Mouse (Mus musculus) cerebellum, adult 2 months (tissue): ENCODE data around the gene Mad1l1. TPM values are rescaled to one million over a fixed set of nuclear protein-coding genes. Genes with fewer than 3 reads are reported as not detected.
"Not testable (repeated sequence)": the region's sequence is repeated elsewhere in the genome, so short reads cannot be mapped to it uniquely, and the experiment has no call there.

Experiments
- DNase-seq, 2 experiments: peaks; one replicate each; pipeline ENCODE4 v3.0.0; 2021
- H3K27ac ChIP-seq: fragments of 200-500 bp; 2 replicates; pipeline ENCODE4 v1.5.1; 2012; ENCODE audit warnings: low read length, control low read depth, inconsistent platforms; ENCODE audit not compliant: insufficient read depth
- H3K27me3 ChIP-seq: fragments of 200-500 bp; 2 replicates; pipeline ENCODE4 v1.6.1; 2012; ENCODE audit warnings: inconsistent platforms, mild to moderate bottlenecking, low read length, moderate library complexity; ENCODE audit not compliant: control insufficient read depth, insufficient read depth
- H3K4me1 ChIP-seq: fragments of 200-500 bp; 2 replicates; pipeline ENCODE4 v1.6.1; 2011; ENCODE audit warnings: low read length; ENCODE audit not compliant: control insufficient read depth, insufficient read depth
- H3K4me3 ChIP-seq: fragments of 200-500 bp; replicated peaks from 2 replicates; pipeline ENCODE3; 2011; ENCODE audit warnings: mild to moderate bottlenecking, low read depth, low read length, control low read depth; ENCODE audit not compliant: insufficient read depth
- CTCF ChIP-seq: fragments of 200-500 bp; IDR thresholded peaks from 2 replicates; pipeline ENCODE4 v1.5.1; 2011; ENCODE audit warnings: low read depth, mild to moderate bottlenecking, control low read depth, low read length, moderate library complexity, borderline replicate concordance; ENCODE audit not compliant: insufficient read depth
- POLR2A ChIP-seq: fragments of 200-500 bp; IDR thresholded peaks from 2 replicates; pipeline ENCODE4 v1.6.1; 2011; ENCODE audit warnings: low read length, control low read depth, borderline replicate concordance; ENCODE audit not compliant: insufficient read depth
- WGBS: fragments of 180-500 bp; shearing (Covaris S2); methylation state at CpG from one replicate; pipeline ENCODE4 v1.1.7; 2018; 5-methylcytosine and 5-hydroxymethylcytosine counted together
- polyA plus RNA-seq: library from polyadenylated mRNA; depleted of rRNA; stranded (reverse); fragments of >200 nt; gene quantifications from 2 replicates; pipeline ENCODE4 v1.2.3, GENCODE M21; 2012

The Mad1l1 gene
- polyA plus RNA-seq, 1 experiment: 25.3 TPM

GRCm38 (mm10) chr5:140009083-140009655 is 312.2 kb downstream of the Mad1l1 start:
- TF ChIP-seq POLR2A (no peak), CTCF (no peak)
- no peak for DNase-seq
- 84% methylated on average over 7 of the region's 7 CpGs for WGBS
- no peak overlapping the region for H3K4me3 ChIP-seq
- H3K4me1 ChIP-seq: no peaks in the 10 kb centered on the region
- H3K27me3 ChIP-seq: no peaks in the 10 kb centered on the region
- H3K27ac ChIP-seq: no peak overlapping the region

GRCm38 (mm10) chr5:140008523-140008806 is 312.9 kb downstream of the Mad1l1 start:
- H3K27ac ChIP-seq: no peak overlapping the region
- no peak overlapping the region for H3K4me3 ChIP-seq
- TF ChIP-seq POLR2A: no peak
- TF ChIP-seq CTCF: no peak
- WGBS: 84% methylated on average over 5 of the region's 5 CpGs
- H3K27me3 ChIP-seq: no peaks in the 10 kb centered on the region
- H3K4me1 ChIP-seq: no peaks in the 10 kb centered on the region
- DNase-seq: no peak

- DNase-seq: no peak
- Histone ChIP-seq H3K4me3 (no peak overlapping the region), H3K27me3 (no peaks in the 10 kb centered on the region), H3K27ac (no peak overlapping the region), H3K4me1 (no peaks in the 10 kb centered on the region)
- TF ChIP-seq POLR2A: no peak
- no peak for TF ChIP-seq CTCF
- 63% methylated on average over 9 of the region's 9 CpGs for WGBS
These were observed 313.5 kb downstream of the Mad1l1 start for GRCm38 (mm10) chr5:140007656-140008522.

- Histone ChIP-seq H3K4me3 (no peak overlapping the region), H3K27me3 (no peaks in the 10 kb centered on the region), H3K27ac (no peak overlapping the region), H3K4me1 (no peaks in the 10 kb centered on the region)
- TF ChIP-seq POLR2A (no peak), CTCF (no peak)
- 77% methylated on average over 8 of the region's 8 CpGs for WGBS
- no peak for DNase-seq
These were observed 314.5 kb downstream of the Mad1l1 start for GRCm38 (mm10) chr5:140006861-140007260.

- Histone ChIP-seq H3K4me3 (no peak overlapping the region), H3K27ac (no peak overlapping the region), H3K4me1 (no peaks in the 10 kb centered on the region), H3K27me3 (no peaks in the 10 kb centered on the region)
- 58% methylated on average over 3 of the region's 3 CpGs for WGBS
- DNase-seq: no peak
- no peak for TF ChIP-seq POLR2A
- no peak for TF ChIP-seq CTCF
These were observed 318.8 kb downstream of the Mad1l1 start for GRCm38 (mm10) chr5:140002541-140002940.

GRCm38 (mm10) chr5:139998916-139999315 is 322.4 kb downstream of the Mad1l1 start:
- no peak overlapping the region for H3K27ac ChIP-seq
- no peaks in the 10 kb centered on the region for H3K4me1 ChIP-seq
- H3K4me3 ChIP-seq: no peak overlapping the region
- no peaks in the 10 kb centered on the region for H3K27me3 ChIP-seq
- TF ChIP-seq CTCF (no peak), POLR2A (no peak)
- no peak for DNase-seq
- 31% methylated on average over 6 of the region's 6 CpGs for WGBS

GRCm38 (mm10) chr5:139998321-139998720 is 323.0 kb downstream of the Mad1l1 start:
- not testable (repeated sequence) for H3K4me1 ChIP-seq, DNase-seq, H3K4me3 ChIP-seq, H3K27ac ChIP-seq, H3K27me3 ChIP-seq
- 86% methylated on average over 12 of the region's 12 CpGs for WGBS

GRCm38 (mm10) chr5:139991531-139991930 is 329.8 kb downstream of the Mad1l1 start:
- TF ChIP-seq CTCF (no peak), POLR2A (no peak)
- DNase-seq: no peak
- H3K27me3 ChIP-seq: peaks cover 1% of the 10 kb centered on the region
- no peak overlapping the region for H3K27ac ChIP-seq
- WGBS: 89% methylated on average over 3 of the region's 3 CpGs
- H3K4me3 ChIP-seq: no peak overlapping the region
- no peaks in the 10 kb centered on the region for H3K4me1 ChIP-seq
